Mouse (Mus musculus): ENCODE results near the gene Bend4. TPM values are rescaled to one million over a fixed set of nuclear protein-coding genes. Genes with fewer than 3 reads are reported as not detected.
A peak's percentile ranks its signal among the peaks of the same experiment; 100 is the strongest.

Gene Bend4
- 10 to 100 TPM in 18 of 26 experiments, 1 to 10 TPM in 8; 3.4 to 41.5 (median 15.0) TPM for total RNA-seq (2018; cell fraction: chromatin; rRNA removed)
- total RNA-seq (2018; cell fraction: cytosol; rRNA removed), result 10 to 100 TPM in 9 of 26 experiments, 1 to 10 TPM in 17; 3.9 to 12.3 (median 6.1) TPM
- total RNA-seq (2018; cell fraction: nucleus; rRNA removed), result 10 to 100 TPM in 13 of 26 experiments, 1 to 10 TPM in 13; 3.1 to 31.3 (median 10.1) TPM
- 3.7 to 5.2 TPM (median 4.7 TPM) in 3 replicates for polyA plus RNA-seq (2018)

- Histone ChIP-seq H3K36me3 (ENCODE audit: inconsistent target) (no peaks in the 10 kb centered on the region), H3K79me2 (ENCODE audit: inconsistent target) (peaks cover 38% of the 10 kb centered on the region), H3K4me3 (ENCODE audit: inconsistent target) (peak within 1 kb of the TSS; percentile 37), H3K27ac (no peak within 1 kb of the TSS)
- 3% methylated on average over 81 of the region's 90 CpGs for WGBS (ENCODE audit: missing documents)
Measured at GRCm38 (mm10) chr5:67427443-67428360, at the start of gene Bend4. Gene Bend4, minus strand, starts transcription at chr5:67428310.

GRCm38 (mm10) chr5:67473723-67474122 lies 45.6 kb upstream of the Bend4 start:
- no peaks in the 10 kb centered on the region for H3K79me2 ChIP-seq (ENCODE audit: inconsistent target)
- no peaks in the 10 kb centered on the region for H3K36me3 ChIP-seq (ENCODE audit: inconsistent target)
- no peak overlapping the region for H3K27ac ChIP-seq
- no peak overlapping the region for H3K4me3 ChIP-seq (ENCODE audit: inconsistent target)
- 85% methylated on average over 8 of the region's 8 CpGs for WGBS (ENCODE audit: missing documents)

- no peaks in the 10 kb centered on the region for H3K36me3 ChIP-seq (ENCODE audit: inconsistent target)
- H3K27ac ChIP-seq, result no peak overlapping the region
- H3K79me2 ChIP-seq (ENCODE audit: inconsistent target), result no peaks in the 10 kb centered on the region
- no peak overlapping the region for H3K4me3 ChIP-seq (ENCODE audit: inconsistent target)
- 66% methylated on average over 5 of the region's 5 CpGs for WGBS (ENCODE audit: missing documents)
Measured at GRCm38 (mm10) chr5:67473094-67473493, 45.0 kb upstream of the Bend4 start.

- WGBS (ENCODE audit: missing documents), result 84% methylated on average over 15 of the region's 15 CpGs
- no peaks in the 10 kb centered on the region for H3K79me2 ChIP-seq (ENCODE audit: inconsistent target)
Measured at GRCm38 (mm10) chr5:67466866-67467530, 38.9 kb upstream of the Bend4 start.

GRCm38 (mm10) chr5:67464899-67465298 lies 36.8 kb upstream of the Bend4 start:
- no peak overlapping the region for H3K27ac ChIP-seq
- no peak overlapping the region for H3K4me3 ChIP-seq (ENCODE audit: inconsistent target)
- H3K36me3 ChIP-seq (ENCODE audit: inconsistent target), result no peaks in the 10 kb centered on the region
- no peaks in the 10 kb centered on the region for H3K79me2 ChIP-seq (ENCODE audit: inconsistent target)
- 91% methylated on average over 3 of the region's 3 CpGs for WGBS (ENCODE audit: missing documents)

More at GRCm38 (mm10) chr5:67466866-67467530, 38.9 kb upstream of the Bend4 start:
- H3K27ac ChIP-seq, result no peak overlapping the region
- H3K4me3 ChIP-seq (ENCODE audit: inconsistent target), result no peak overlapping the region
- H3K36me3 ChIP-seq (ENCODE audit: inconsistent target), result no peaks in the 10 kb centered on the region

- Histone ChIP-seq H3K36me3 (ENCODE audit: inconsistent target) (no peaks in the 10 kb centered on the region), H3K79me2 (ENCODE audit: inconsistent target) (no peaks in the 10 kb centered on the region), H3K27ac (no peak overlapping the region), H3K4me3 (ENCODE audit: inconsistent target) (no peak overlapping the region)
- WGBS (ENCODE audit: missing documents), result 95% methylated on average over 9 of the region's 9 CpGs
Measured at GRCm38 (mm10) chr5:67463636-67464035, 35.5 kb upstream of the Bend4 start.

GRCm38 (mm10) chr5:67462331-67462730 lies 34.2 kb upstream of the Bend4 start:
- Histone ChIP-seq H3K79me2 (ENCODE audit: inconsistent target) (no peaks in the 10 kb centered on the region), H3K36me3 (ENCODE audit: inconsistent target) (no peaks in the 10 kb centered on the region), H3K4me3 (ENCODE audit: inconsistent target) (no peak overlapping the region), H3K27ac (no peak overlapping the region)
- 91% methylated on average over 4 of the region's 4 CpGs for WGBS (ENCODE audit: missing documents)

GRCm38 (mm10) chr5:67456841-67457240 lies 28.7 kb upstream of the Bend4 start:
- WGBS (ENCODE audit: missing documents), result 93% methylated on average over 4 of the region's 4 CpGs
- no peak overlapping the region for H3K4me3 ChIP-seq (ENCODE audit: inconsistent target)
- no peak overlapping the region for H3K27ac ChIP-seq
- H3K36me3 ChIP-seq (ENCODE audit: inconsistent target), result no peaks in the 10 kb centered on the region
- no peaks in the 10 kb centered on the region for H3K79me2 ChIP-seq (ENCODE audit: inconsistent target)

GRCm38 (mm10) chr5:67454282-67454681 lies 26.2 kb upstream of the Bend4 start:
- no peaks in the 10 kb centered on the region for H3K79me2 ChIP-seq (ENCODE audit: inconsistent target)
- no peak overlapping the region for H3K27ac ChIP-seq
- H3K4me3 ChIP-seq (ENCODE audit: inconsistent target), result no peak overlapping the region
- H3K36me3 ChIP-seq (ENCODE audit: inconsistent target), result no peaks in the 10 kb centered on the region
- 94% methylated on average over 1 of the region's 1 CpGs for WGBS (ENCODE audit: missing documents)

- H3K4me3 ChIP-seq (ENCODE audit: inconsistent target), result peak overlapping the region; percentile 39
- peak overlapping the region; percentile 76 for H3K27ac ChIP-seq
- H3K36me3 ChIP-seq (ENCODE audit: inconsistent target), result no peaks in the 10 kb centered on the region
- no peaks in the 10 kb centered on the region for H3K79me2 ChIP-seq (ENCODE audit: inconsistent target)
- 11% methylated on average over 21 of the region's 21 CpGs for WGBS (ENCODE audit: missing documents)
Measured at GRCm38 (mm10) chr5:67449957-67450630, 22.0 kb upstream of the Bend4 start.

- WGBS (ENCODE audit: missing documents), result 61% methylated on average over 2 of the region's 2 CpGs
- Histone ChIP-seq H3K36me3 (ENCODE audit: inconsistent target) (no peaks in the 10 kb centered on the region), H3K4me3 (ENCODE audit: inconsistent target) (no peak overlapping the region), H3K79me2 (ENCODE audit: inconsistent target) (no peaks in the 10 kb centered on the region), H3K27ac (no peak overlapping the region)
Measured at GRCm38 (mm10) chr5:67446526-67446925, 18.4 kb upstream of the Bend4 start.

GRCm38 (mm10) chr5:67444217-67445050 lies 16.3 kb upstream of the Bend4 start:
- H3K36me3 ChIP-seq (ENCODE audit: inconsistent target), result no peaks in the 10 kb centered on the region

GRCm38 (mm10) chr5:67442813-67443450 lies 14.8 kb upstream of the Bend4 start:
- H3K4me3 ChIP-seq (ENCODE audit: inconsistent target), result no peak overlapping the region
- H3K79me2 ChIP-seq (ENCODE audit: inconsistent target), result no peaks in the 10 kb centered on the region
- H3K27ac ChIP-seq, result no peak overlapping the region
- WGBS (ENCODE audit: missing documents), result 96% methylated on average over 6 of the region's 6 CpGs
- no peaks in the 10 kb centered on the region for H3K36me3 ChIP-seq (ENCODE audit: inconsistent target)

More at GRCm38 (mm10) chr5:67444217-67445050, 16.3 kb upstream of the Bend4 start:
- H3K79me2 ChIP-seq (ENCODE audit: inconsistent target), result no peaks in the 10 kb centered on the region
- no peak overlapping the region for H3K27ac ChIP-seq
- 69% methylated on average over 16 of the region's 17 CpGs for WGBS (ENCODE audit: missing documents)
- no peak overlapping the region for H3K4me3 ChIP-seq (ENCODE audit: inconsistent target)
